Mouse (Mus musculus): ENCODE results near the gene Crebbp. TPM values are rescaled to one million over a fixed set of nuclear protein-coding genes. Genes with fewer than 3 reads are reported as not detected.

The Crebbp gene
- 100 to 1,000 TPM; 155 to 159 TPM for total RNA-seq (2023)

GRCm38 (mm10) chr16:4213799-4214551, at the start of gene Crebbp:
TSS of gene Crebbp (minus strand) at chr16:4213997.

DNA sequence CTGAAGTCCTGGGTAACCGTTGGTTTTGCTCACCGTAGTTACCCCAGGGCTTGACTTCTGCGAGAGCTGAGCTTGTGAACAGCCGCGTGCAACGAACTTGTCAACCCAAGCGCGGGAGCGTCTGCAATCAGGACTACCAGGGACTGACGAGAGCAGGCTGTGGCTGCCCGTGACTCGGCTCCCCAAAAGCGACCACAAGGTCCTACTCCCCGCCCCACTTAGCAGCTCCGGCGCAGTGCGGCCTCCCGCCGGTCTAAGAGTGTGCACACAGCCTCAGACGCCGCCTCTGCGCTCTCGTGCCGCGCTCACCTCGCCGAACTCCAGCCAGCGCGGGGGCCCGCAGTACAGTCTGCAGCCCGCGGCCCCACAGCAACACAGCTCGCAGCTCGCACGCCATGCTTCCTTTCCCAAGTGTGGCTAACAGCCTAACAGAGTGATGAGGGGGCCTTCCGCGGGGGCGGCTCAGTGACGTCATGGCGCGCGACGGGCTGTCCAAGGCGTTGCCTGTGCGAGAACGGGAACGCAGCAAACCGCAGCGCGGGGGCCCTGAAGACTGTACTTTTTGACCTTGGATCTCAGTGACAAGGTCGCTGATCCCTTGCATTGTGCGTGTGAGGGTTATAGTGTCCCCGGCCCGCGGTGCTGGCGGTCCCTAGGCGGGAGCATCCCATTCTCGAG, 136.3 kb downstream of the Crebbp start, which contains the start of gene Trap1:
Gene Trap1 (minus strand): TSS at position 444 of the 678 bp plus-strand sequence.

DNA sequence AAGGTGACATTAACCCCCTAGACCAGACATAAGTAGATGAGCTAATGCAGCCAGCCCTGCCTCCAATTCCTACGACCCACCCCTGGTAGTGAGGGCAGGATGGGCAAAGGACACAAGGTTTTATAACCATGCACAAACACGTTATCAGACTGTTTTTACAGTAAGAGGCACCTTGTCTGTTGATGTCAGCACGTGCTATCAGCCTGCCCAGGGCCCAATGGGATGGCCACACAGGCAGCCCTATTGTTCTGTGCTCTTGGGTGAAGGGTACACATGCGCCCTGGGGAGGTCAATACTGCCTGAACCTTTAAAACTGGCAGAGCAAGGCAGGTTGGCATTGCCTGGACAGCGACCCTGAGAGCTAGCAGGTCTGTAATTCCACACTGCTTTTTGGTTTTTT, 177.0 kb downstream of the Crebbp start, which contains the start of gene Dnase1:
Gene Dnase1 (plus strand): TSS at position 136 of the 400 bp plus-strand sequence.

Other genes with a start within 250 kb of the Crebbp start
- 100 to 1,000 TPM; 104 to 113 TPM for gene Nlrc3, start 237.4 kb downstream of the Crebbp start, total RNA-seq (2023)
- 10 to 100 TPM; 71.3 to 82.6 TPM for gene Slx4, start 210.2 kb downstream of the Crebbp start, total RNA-seq (2023)
- gene Dnase1, start 177.1 kb downstream of the Crebbp start, total RNA-seq (2023), result not detected
- 10 to 100 TPM; 79.4 to 91.9 TPM for gene Trap1, start 136.2 kb downstream of the Crebbp start, total RNA-seq (2023)
- gene Adcy9, start 206.5 kb upstream of the Crebbp start, total RNA-seq (2023), result 1 to 10 TPM; 1.7 to 2.1 TPM